Mouse (Mus musculus): ENCODE data around the gene Mapk9. TPM values are rescaled to one million over a fixed set of nuclear protein-coding genes. Genes with fewer than 3 reads are reported as not detected.

The Mapk9 gene
- polyA plus RNA-seq, 1 experiment = 6.4 TPM

DNA sequence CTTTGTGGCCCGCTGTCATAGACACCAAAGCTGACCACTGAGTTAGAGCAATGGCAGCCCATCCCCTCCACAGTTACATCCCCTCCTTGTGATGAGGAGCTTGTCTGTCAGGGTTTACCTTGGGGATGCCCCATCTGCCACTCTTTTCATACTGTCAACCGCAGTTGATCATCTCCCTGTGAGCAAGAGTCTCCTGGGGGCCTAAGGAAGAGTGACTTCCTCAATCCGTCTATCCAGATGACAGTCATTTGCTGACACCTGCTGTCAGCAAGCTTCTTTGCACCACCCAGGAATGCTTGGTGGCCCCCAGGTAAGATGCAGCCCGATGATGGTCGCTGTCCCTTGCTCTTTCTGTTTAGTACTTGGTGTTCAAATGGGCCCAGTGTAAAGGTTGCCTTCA lies 41.9 kb downstream of the Mapk9 start:
- Histone ChIP-seq H3K27me3 (ENCODE audit: control insufficient read depth, insufficient read depth, low read length) (no peaks in the 10 kb centered on the region), H3K27ac (ENCODE audit: insufficient read depth, low read depth, low read length) (no peak overlapping the region), H3K4me3 (ENCODE audit: low read depth, low read length) (no peak overlapping the region), H3K36me3 (ENCODE audit: control insufficient read depth, insufficient read depth, low read length) (peaks cover 23% of the 10 kb centered on the region), H3K4me1 (ENCODE audit: control insufficient read depth, insufficient read depth, insufficient read length, low read length) (no peaks in the 10 kb centered on the region)
- 89% methylated on average over 5 of the region's 5 CpGs for WGBS
- no peak for TF ChIP-seq POLR2A (IDR thresholded peaks at IDR 0.05; ENCODE audit: low read depth, low read length)
- TF ChIP-seq CTCF (IDR thresholded peaks at IDR 0.05; ENCODE audit: extremely low read depth, insufficient read length, insufficient replicate concordance, low read depth, low read length) = no peak

DNA sequence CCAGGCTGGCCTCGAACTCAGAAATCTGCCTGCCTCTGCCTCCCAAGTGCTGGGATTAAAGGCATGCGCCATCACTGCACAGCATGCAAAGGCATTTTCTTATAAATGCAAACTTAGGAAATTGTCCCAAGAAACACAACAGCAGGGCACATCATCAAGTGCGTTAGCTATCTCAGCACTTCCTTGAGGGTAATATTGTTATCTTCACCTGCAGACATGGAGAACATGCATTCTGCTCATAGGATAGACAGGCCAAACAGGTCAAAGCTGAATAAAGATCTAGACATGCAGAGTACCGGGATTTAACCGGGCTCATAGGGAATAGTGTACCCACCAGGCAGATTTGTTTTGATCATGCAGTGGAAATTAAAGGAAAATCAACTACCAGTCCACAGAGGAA lies 45.4 kb downstream of the Mapk9 start:
- no peak for TF ChIP-seq CTCF (IDR thresholded peaks at IDR 0.05; ENCODE audit: extremely low read depth, insufficient read length, insufficient replicate concordance, low read depth, low read length)
- no peak for TF ChIP-seq POLR2A (IDR thresholded peaks at IDR 0.05; ENCODE audit: low read depth, low read length)
- 91% methylated on average over 5 of the region's 5 CpGs for WGBS
- no peaks in the 10 kb centered on the region for H3K27me3 ChIP-seq (ENCODE audit: control insufficient read depth, insufficient read depth, low read length)
- H3K36me3 ChIP-seq (ENCODE audit: control insufficient read depth, insufficient read depth, low read length) = peaks cover 8% of the 10 kb centered on the region; the same call in 1 of the 2 replicates
- no peaks in the 10 kb centered on the region for H3K4me1 ChIP-seq (ENCODE audit: control insufficient read depth, insufficient read depth, insufficient read length, low read length)
- H3K27ac ChIP-seq (ENCODE audit: insufficient read depth, low read depth, low read length) = no peak overlapping the region
- H3K4me3 ChIP-seq (ENCODE audit: low read depth, low read length) = no peak overlapping the region

DNA sequence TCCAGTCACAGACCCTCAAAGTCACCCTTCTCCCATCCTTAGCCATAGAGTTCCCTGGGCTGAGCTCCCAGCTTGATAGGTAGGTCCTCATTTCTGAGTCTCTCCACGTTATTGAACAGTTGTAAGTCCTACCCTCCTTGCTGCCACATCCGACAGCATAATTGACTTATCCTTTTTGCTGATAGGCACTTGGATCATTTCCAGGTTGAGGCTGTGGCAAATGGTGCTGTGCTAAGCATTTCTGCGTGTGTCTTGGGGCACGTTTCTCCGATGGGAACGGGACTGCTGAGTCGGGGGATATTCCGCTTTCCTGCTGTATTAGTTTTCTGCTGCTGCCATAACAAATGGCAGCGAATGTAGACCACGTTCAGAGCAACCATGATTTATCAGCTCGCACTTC lies 47.3 kb downstream of the Mapk9 start:
- Histone ChIP-seq H3K36me3 (ENCODE audit: control insufficient read depth, insufficient read depth, low read length) (0 out of 2 replicates have a peak, but pooled peaks cover 3% of the 10 kb centered on the region), H3K27me3 (ENCODE audit: control insufficient read depth, insufficient read depth, low read length) (no peaks in the 10 kb centered on the region), H3K4me3 (ENCODE audit: low read depth, low read length) (no peak overlapping the region), H3K4me1 (ENCODE audit: control insufficient read depth, insufficient read depth, insufficient read length, low read length) (no peaks in the 10 kb centered on the region), H3K27ac (ENCODE audit: insufficient read depth, low read depth, low read length) (no peak overlapping the region)
- TF ChIP-seq POLR2A (IDR thresholded peaks at IDR 0.05; ENCODE audit: low read depth, low read length) = no peak
- no peak for TF ChIP-seq CTCF (IDR thresholded peaks at IDR 0.05; ENCODE audit: extremely low read depth, insufficient read length, insufficient replicate concordance, low read depth, low read length)
- WGBS = 59% methylated on average over 11 of the region's 11 CpGs

DNA sequence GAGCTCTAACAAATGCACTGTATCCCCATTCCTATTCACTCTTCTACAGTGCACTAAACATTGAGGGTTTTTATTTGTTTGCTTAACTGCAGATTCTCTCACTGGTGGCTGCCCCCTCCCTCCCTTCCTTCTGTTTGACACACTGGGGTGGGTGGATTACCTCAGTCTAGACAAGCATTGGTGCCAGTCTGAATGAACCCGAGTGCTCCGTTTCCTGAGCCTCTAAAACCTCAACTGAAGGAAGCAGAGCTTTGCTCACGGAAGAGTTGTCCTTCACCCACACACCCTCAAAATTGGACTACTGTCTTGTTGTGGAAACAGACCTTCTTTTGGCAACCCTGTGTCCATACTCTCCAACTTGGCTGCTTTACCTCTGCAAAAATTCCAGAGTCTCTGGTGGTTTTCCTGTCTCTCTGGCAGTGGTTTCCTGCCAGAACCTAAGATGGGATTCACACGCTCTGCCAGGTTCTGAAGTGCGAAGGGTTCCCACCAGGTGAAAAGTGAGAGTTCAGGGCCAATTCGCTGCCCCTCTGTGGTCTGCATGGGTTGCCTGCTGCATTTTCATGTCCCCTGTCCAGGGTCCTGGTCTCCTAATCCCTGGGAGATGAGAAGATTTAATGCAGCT lies 49.5 kb downstream of the Mapk9 start:
- Histone ChIP-seq H3K27me3 (ENCODE audit: control insufficient read depth, insufficient read depth, low read length) (peaks cover 11% of the 10 kb centered on the region), H3K4me3 (ENCODE audit: low read depth, low read length) (no peak overlapping the region), H3K36me3 (ENCODE audit: control insufficient read depth, insufficient read depth, low read length) (no peaks in the 10 kb centered on the region), H3K27ac (ENCODE audit: insufficient read depth, low read depth, low read length) (no peak overlapping the region), H3K4me1 (ENCODE audit: control insufficient read depth, insufficient read depth, insufficient read length, low read length) (no peaks in the 10 kb centered on the region)
- 39% methylated on average over 6 of the region's 6 CpGs for WGBS
- TF ChIP-seq CTCF (IDR thresholded peaks at IDR 0.05; ENCODE audit: extremely low read depth, insufficient read length, insufficient replicate concordance, low read depth, low read length) = no peak
- TF ChIP-seq POLR2A (IDR thresholded peaks at IDR 0.05; ENCODE audit: low read depth, low read length) = no peak

DNA sequence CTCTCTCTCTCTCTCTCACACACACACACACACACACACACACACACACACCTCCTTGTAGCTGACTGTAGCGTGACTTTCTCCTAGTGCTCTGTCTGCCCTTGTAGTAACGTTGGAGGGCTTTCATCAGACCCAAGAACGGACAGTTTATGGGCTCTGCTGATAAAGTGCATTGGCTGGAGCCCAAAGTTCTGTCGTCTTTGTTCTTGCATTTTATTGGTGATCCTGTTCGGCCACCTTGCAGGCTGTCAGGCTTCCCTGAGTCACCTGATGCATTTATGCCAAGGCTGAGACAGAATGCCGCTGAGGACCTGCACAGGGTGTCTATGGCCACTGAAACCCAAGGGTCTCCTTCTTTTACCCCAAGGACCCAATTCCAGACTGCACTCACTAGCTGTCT lies 53.5 kb downstream of the Mapk9 start:
- 15% methylated on average over 6 of the region's 6 CpGs for WGBS

GRCm38 (mm10) chr11:49900962-49901658 lies 54.6 kb downstream of the Mapk9 start:
- TF ChIP-seq CTCF (IDR thresholded peaks at IDR 0.05; ENCODE audit: extremely low read depth, insufficient read length, insufficient replicate concordance, low read depth, low read length) (no peak), POLR2A (IDR thresholded peaks at IDR 0.05; ENCODE audit: low read depth, low read length) (no peak)
- Histone ChIP-seq H3K27me3 (ENCODE audit: control insufficient read depth, insufficient read depth, low read length) (peaks cover 28% of the 10 kb centered on the region), H3K27ac (ENCODE audit: insufficient read depth, low read depth, low read length) (no peak overlapping the region), H3K4me1 (ENCODE audit: control insufficient read depth, insufficient read depth, insufficient read length, low read length) (peaks cover 8% of the 10 kb centered on the region), H3K4me3 (ENCODE audit: low read depth, low read length) (peak overlapping the region; percentile 56), H3K36me3 (ENCODE audit: control insufficient read depth, insufficient read depth, low read length) (no peaks in the 10 kb centered on the region)
- 18% methylated on average over 15 of the region's 15 CpGs for WGBS

More for the DNA sequence above, 53.5 kb downstream of the Mapk9 start:
- no peak for TF ChIP-seq CTCF (IDR thresholded peaks at IDR 0.05; ENCODE audit: extremely low read depth, insufficient read length, insufficient replicate concordance, low read depth, low read length)
- no peak for TF ChIP-seq POLR2A (IDR thresholded peaks at IDR 0.05; ENCODE audit: low read depth, low read length)
- Histone ChIP-seq H3K36me3 (ENCODE audit: control insufficient read depth, insufficient read depth, low read length) (no peaks in the 10 kb centered on the region), H3K4me3 (ENCODE audit: low read depth, low read length) (no peak overlapping the region), H3K27me3 (ENCODE audit: control insufficient read depth, insufficient read depth, low read length) (peaks cover 28% of the 10 kb centered on the region), H3K4me1 (ENCODE audit: control insufficient read depth, insufficient read depth, insufficient read length, low read length) (peaks cover 8% of the 10 kb centered on the region), H3K27ac (ENCODE audit: insufficient read depth, low read depth, low read length) (no peak overlapping the region)

- peaks cover 28% of the 10 kb centered on the region for H3K27me3 ChIP-seq (ENCODE audit: control insufficient read depth, insufficient read depth, low read length)
- H3K27ac ChIP-seq (ENCODE audit: insufficient read depth, low read depth, low read length) = no peak within 1 kb of the TSS
- TF ChIP-seq CTCF (IDR thresholded peaks at IDR 0.05; ENCODE audit: extremely low read depth, insufficient read length, insufficient replicate concordance, low read depth, low read length) (peak; percentile 46; the same call in 1 of the 2 replicates), POLR2A (IDR thresholded peaks at IDR 0.05; ENCODE audit: low read depth, low read length) (no peak)
- H3K36me3 ChIP-seq (ENCODE audit: control insufficient read depth, insufficient read depth, low read length) = no peaks in the 10 kb centered on the region
- 2% methylated on average over 95 of the region's 99 CpGs for WGBS
- peak within 1 kb of the TSS; percentile 56 for H3K4me3 ChIP-seq (ENCODE audit: low read depth, low read length)
- peaks cover 8% of the 10 kb centered on the region for H3K4me1 ChIP-seq (ENCODE audit: control insufficient read depth, insufficient read depth, insufficient read length, low read length)
Measured at GRCm38 (mm10) chr11:49901659-49902458, 55.3 kb downstream of the Mapk9 start, which contains the start of gene Rasgef1c. TSS of gene Rasgef1c (plus strand) at chr11:49901835.

Measured in small intestine, adult 2 months (tissue).